In genomic region chr1:106565238-106565637, GRCm38 (mm10) we compare ENCODE assay signal across 12 mouse cellular contexts.
"Had no signal": no experiment of that assay in that cellular context is flagged by ENCODE, and none has a peak within 500 bp of the region (broad histone marks: within the 10 kb centered on the region; RNA-seq: fewer than 3 reads in every experiment).

No protein-coding gene starts in this region.

- H3K36me3 ChIP-seq: liver, embryonic 13.5 days; midbrain, embryonic 12.5 days; midbrain, embryonic 15.5 days; stomach, embryonic 15.5 days had no signal

- H3K4me1 ChIP-seq: liver, embryonic 13.5 days; midbrain, embryonic 12.5 days; midbrain, embryonic 15.5 days had no signal

- ATAC-seq: midbrain, embryonic 15.5 days had no signal

- H3K27ac ChIP-seq: left cerebral cortex, adult 2 months; liver, embryonic 13.5 days; midbrain, embryonic 12.5 days; midbrain, embryonic 15.5 days; stomach, embryonic 15.5 days had no signal

- H3K4me3 ChIP-seq: left cerebral cortex, adult 2 months; liver, embryonic 13.5 days; midbrain, embryonic 12.5 days; midbrain, embryonic 15.5 days; stomach, embryonic 15.5 days had no signal

- DNase-seq: kidney, postnatal 10 days; kidney, postnatal 36 days; layer of hippocampus, postnatal 36 days; liver, embryonic 13.5 days; lung, adult 2 months; lung, postnatal 14 days; lung, postnatal 4 days; thymus, postnatal 36 days had no signal

- H3K27me3 ChIP-seq: liver, embryonic 13.5 days; midbrain, embryonic 12.5 days; midbrain, embryonic 15.5 days; stomach, embryonic 15.5 days had no signal
